Mouse (Mus musculus): Measurements from ENCODE around the gene Mast2.

Gene Mast2

DNA sequence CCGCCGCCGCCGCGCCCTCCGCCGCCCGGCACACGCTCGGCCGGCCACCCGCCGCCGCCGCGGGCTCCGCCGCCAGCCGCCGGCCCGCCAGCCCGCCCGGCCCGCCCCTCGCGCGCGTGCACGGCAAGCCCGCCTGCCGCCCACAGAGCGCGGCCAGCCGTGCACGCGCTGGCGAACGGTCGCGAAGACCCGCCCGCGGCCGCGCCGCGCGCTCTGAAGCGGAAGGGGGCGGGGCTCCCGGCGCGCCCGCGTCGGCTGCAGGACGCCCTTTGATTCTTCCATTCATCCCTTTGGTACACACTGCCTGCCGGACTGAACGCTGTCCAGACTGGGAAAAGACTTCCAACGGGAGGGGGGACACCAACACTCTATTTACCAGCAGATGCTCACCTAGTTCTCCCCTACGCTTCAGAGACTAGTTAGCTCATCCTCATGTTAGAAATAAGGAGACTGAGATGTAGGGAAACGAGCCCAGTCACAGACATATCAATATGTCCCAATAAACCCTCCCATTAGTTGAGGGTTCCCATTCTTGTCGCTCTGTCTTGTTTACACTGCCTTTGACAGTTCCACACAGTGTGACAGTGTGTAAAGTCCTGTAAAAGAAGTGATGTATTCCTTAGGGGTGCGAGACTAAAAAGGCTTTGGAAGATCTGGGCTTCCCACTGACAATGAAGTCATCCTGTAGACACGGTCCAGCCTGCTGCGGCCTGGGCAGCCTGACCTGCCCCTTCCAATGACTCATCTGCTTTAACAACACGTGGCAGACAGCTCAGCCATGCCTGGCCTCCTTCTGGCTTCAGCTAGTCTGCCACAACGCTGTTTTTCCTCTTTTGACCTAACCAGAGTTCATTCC, at the start of gene Mast2:
TSS of gene Mast2 (minus strand) at position 58 of the 856 bp plus-strand sequence.
- peak; percentile 76 for DNase-seq (ENCODE audit: low spot score)

DNA sequence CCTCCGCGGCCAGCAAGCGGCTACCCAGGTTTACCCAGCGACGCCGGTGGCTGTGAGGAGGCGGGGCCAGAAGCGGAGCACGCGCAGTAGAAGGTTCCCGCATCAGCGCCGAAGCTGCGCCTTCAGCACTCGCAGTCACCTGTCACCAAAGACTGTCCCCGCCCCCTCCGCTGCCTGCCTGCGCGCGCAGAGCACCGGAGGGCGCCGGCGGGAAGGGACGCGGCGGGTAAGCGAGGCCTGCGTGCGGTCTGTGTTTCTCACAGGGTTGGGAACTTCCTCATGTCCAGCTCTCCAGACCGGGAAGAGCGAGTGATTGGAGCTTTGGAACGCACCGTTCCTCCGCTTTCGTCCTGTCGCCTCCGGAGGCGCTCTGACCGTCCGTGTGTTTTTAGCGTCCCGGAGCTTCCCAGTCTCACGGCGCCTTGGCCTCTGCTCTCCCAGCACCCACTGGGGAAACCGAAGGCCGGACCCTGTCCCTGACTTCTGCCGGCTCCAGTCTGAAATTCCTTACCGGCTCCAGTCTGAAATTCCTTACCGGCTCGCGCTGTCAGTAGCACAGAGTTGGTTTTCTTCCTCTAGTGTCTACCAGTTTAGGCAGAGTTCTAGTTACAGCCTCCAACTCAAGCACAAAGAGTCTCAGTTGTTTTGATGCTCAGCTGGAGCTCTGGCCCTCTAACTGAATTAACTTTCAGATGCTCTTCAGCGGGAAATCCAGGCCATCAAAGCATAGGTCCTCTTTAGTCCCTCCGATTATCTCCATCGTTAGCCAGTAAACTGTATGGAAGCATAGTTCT, 43.6 kb upstream of the Mast2 start, which contains the start of gene Ipp:
TSS of gene Ipp (plus strand) at position 125 of the 794 bp plus-strand sequence.
- peak; percentile 95 for DNase-seq (ENCODE audit: low spot score)

DNA sequence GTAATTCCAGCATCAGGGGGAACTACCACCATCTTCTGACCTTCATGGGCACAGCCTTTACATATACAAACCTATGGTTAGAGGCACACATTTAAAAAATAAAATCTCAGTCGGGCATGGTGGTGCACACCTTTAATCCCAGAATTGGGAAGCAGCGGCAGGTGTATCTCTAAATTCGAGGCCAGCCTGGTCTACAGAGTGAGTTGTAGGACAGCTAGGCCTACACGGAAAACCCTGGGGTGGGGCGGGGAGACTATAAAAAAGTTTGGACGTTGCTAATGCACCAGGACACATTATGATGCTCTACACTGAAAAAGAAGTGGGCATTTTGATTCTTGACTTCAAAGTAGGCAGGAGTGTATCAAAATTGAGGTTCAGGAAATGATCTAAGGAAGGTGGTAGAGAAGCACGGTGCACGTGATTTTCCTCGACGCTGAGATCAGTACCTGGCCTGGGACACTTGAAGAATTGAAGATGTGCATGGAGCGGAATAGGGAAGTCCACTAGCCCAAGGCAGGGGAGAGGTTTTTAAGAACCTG, 43.0 kb upstream of the Mast2 start:
- no peak for DNase-seq (ENCODE audit: low spot score)

DNA sequence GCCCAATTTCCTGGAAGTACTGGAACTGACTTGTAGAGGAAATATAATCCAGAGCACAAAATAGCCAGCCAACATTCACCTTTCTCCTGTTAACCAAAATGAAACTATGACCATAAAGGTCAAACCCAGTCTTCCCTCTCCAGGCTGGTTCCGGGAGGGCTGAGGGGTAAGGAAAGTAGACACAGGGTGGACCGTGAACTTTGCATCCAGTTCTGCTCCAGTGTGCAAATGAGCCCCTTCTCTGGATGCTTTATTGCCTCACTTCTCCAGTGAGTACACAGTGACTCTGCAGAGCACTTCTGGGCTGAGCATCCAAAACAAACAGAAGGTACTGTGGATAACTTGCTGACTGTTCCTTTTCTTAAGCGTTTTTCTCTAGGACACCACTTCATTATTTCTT, 36.0 kb upstream of the Mast2 start:
- DNase-seq (ENCODE audit: low spot score): no peak

DNA sequence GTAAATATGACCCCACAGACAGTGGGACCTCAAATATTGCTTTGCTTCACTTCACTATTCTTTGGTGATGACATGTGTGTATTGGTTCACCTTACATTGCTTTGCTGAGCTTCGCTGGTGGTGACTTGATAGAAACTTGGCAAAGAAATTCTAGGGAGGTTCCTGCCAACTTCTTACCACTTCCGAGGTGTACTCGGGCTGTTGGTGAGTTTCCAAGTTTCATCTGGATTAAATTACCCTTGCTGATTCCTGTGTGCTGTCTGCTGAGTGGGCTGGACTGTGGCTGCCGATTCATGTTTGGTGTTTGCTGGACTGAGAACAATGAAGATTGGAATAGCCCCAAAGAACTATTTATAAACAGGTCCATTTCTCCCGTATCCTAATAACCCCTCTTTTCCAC, 29.7 kb upstream of the Mast2 start:
- no peak for DNase-seq (ENCODE audit: low spot score)

DNA sequence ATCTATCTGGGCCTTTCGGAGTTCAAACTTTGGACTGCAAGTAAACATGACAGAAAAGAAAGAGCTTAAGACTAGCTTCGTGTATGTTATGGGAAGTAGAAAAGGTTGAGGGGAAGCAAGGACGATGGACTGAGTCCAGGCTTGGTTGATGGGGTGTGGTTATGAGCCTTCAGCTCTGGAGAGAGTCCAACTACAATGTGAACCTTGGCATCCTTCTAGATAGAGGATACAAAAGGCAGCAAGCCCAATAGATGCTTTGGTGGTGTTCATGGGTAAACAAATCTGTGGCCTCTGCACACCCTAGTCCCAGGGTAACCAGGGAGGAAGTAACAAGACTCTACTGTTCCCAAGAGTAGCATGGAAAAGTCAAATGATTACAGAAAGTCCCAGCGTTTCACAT, 28.5 kb upstream of the Mast2 start:
- DNase-seq (ENCODE audit: low spot score): no peak

DNA sequence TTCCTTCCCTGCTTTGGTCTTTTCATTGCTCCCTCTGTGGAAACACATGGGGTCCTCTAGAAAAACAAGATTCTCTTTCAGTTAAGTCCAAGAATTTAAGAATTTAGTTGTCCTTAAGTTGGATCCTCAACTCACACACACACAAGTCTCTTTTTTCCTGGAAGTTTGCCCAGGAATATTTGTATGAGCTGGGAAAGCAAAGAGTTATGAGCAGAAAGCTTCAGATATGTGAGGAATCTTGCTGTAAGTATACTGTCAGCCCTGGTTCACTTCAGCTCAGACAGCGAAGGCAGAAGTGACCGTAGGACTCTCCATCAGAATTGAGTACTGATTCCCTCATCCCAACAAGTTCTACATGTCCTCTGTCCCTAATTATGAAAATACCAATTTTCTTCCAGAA, 27.9 kb upstream of the Mast2 start:
- DNase-seq (ENCODE audit: low spot score): no peak

DNA sequence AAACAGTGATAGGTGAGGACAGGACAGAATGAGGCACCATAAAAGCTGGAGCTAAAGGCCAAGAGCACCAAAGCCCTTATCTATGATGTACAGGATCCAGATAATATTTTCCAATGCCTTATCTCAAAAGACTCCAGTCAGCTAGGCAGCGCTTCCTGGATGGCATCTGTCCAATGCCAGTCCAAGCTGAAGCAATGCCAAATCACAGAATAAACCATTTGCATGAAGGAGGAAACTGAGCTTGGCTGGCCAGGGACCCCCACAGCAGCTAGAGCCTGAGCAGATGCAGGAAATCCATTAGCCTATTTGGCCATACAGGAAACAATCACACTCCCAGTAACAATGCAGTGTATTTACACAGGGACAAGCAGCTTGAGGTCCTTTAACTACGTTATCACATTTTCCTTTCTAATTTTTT, 27.1 kb upstream of the Mast2 start:
- peak; percentile 88 for DNase-seq (ENCODE audit: low spot score)

DNA sequence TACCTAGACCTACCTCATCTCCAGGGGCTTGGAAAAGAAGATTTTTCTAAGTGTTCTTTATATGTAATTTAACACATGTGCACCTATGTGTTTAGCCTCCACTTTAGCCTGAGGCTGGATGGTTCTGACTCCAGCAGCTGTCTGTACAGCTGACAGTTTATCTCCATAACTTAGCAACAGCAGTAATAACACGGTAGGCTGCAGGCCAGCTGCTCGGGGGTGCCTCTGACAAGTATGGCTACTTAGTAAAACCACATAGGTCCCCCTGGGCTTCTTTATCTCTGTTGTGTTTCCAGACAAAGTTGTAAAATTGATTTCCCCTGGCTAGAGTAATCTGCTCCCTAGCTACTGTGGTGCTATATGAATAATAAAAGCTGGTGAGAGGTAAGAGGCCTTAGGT, 19.5 kb upstream of the Mast2 start:
- DNase-seq (ENCODE audit: low spot score): no peak

DNA sequence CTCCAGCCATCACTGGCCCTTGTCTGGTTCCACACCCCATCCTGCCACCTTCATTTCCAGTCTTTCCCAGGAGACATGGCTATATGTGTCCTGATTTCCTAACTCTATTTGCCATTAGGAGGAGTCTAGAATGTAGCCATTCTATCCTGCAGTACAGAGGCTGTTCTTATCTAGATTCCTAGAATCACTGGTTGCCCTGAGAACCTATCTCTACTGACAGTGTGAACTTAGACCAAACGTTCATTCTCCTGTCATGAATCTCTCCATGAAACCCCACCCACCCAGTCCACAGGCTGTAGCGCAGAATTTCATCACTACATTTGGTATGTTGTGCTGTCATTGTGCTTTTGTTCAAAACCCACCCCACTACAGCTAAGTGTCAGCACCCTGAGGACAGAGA, 17.3 kb upstream of the Mast2 start:
- DNase-seq (ENCODE audit: low spot score): no peak

DNA sequence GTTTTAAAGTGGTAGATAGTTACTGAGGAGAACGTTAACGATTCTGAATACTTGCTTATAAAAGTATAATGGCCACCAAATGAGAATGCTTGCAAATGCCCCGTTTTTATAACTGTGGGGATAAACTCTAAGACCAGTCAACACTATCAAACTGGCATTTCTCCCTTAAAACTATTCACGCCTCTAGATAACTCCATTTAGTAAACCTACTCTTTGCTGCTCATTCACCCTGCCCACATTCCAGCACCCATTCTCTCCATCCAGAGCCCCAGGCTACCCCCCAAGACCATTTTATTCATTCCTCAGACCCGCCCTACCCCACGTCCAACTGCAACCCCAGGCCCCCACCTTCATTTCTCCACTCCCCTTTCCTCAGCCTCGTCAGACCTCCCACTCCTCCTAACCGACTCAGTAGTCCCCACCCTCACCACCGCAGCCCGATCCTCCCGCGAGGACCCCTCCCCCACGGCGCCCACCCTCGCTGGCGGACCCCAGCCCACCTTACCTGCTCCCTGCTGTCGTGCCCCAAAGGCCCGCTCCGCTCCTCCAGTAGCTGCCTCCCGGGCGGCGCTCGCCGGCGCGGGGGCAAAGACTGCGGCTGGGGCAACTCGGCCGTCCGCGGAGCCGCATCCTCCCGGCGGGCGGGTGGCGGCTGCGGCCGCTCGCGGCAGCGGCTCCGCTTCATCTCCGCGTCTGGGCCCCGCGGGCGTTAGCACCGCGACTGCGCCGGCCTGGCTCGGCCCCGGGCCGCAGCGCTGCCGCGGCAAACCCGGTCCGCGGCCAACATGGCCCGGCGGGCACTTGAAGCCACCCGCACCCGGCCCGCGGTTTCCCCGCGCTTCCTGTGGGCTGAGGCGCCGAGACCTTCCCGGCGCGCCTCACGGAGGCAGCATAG, 505 bp downstream of the Mast2 start:
- no peak for DNase-seq (ENCODE audit: low spot score)

DNA sequence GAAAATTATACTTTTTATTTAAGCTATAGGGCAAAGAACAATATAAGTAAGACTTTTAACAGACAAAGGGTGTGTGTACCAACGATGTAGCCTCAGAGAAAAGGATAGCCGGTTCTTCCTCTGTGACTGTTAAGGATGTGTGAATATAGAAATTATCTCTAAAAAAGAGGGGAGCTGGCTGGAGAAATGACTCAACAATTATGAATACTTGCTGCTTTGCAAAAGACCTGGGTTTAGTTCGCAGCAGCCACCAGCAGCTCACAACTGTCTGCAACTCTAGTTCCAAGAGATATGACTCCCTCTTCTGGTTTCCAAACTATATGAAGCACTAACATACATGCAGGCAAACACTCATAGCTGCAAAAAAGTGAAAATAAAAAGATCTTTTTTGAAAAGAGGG, 2.0 kb downstream of the Mast2 start:
- no peak for DNase-seq (ENCODE audit: low spot score)

DNA sequence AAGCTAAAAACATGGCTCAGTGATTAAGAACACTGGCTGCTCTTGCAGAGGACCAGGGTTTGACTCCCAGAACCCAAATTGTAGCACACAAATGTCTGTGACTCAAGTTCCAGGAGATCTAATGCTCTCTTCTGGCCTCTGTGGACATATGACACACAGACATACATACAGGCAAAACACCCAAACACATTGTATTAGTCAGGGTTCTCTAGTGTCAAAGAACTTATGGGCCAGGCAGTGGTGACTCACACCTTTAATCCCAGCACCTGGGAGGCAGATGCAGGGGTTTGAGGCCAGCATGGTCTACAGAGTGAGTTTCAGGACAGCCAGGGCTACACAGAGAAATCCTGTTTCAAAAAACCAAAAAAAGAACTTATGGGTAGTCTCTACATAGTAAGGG, 12.4 kb downstream of the Mast2 start:
- no peak for DNase-seq (ENCODE audit: low spot score)

DNA sequence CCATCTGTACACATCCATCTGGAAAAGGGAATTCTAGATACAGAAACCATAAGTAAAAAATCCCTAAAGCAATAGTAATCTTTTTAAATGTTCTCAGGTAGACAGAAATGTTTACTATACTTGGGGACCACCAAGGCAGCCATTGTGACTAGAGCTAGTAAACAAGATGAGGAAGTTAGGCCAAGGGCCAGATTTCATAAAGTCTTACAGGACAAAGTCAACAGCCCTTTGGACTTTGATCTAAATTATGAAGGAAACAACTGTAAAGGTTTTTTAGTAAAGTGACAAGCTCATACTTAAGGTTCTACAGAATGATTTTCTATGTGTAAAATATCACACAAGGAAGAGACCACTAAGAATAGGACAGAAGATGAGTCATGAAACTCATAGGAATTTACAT, 14.0 kb downstream of the Mast2 start:
- DNase-seq (ENCODE audit: low spot score): no peak

DNA sequence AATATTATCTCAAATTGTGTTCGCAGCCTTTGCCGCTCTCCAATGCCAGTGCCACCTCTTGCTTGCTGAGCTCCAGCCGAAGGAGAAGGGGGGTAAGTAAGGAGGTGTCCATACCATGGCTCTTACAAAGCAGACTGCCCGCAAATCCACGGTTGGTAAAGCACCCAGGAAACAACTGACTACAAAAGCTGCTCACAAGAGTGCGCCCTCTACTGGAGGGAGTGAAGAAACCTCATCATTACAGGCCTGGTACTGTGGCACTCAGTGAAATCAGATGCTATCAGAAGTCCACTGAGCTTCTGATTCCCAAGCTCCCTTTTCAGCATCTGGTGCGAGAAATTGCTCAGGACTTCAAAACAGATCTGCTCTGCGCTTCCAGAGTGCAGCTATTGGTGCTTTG, 15.3 kb downstream of the Mast2 start:
- DNase-seq (ENCODE audit: low spot score): peak; percentile 69

DNA sequence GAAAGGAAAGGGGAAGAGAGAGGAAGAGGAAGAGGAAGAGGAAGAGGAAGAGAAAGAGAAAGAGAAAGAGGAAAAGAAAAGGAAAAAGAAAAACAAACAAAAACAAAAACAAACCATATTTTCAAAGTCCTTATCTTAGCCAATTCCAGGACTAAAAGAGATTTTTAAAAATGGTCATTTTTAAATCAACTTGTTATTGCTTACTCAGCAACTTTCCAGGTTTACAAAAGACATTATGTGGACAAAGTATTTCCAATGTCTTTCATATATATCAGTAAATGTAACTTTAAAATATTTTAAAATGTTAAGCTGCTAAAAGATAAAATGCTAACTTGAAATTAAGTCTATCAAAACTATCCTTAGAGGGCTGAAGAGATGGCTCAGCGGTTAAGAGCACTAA, 24.6 kb downstream of the Mast2 start:
- DNase-seq (ENCODE audit: low spot score): no peak

DNA sequence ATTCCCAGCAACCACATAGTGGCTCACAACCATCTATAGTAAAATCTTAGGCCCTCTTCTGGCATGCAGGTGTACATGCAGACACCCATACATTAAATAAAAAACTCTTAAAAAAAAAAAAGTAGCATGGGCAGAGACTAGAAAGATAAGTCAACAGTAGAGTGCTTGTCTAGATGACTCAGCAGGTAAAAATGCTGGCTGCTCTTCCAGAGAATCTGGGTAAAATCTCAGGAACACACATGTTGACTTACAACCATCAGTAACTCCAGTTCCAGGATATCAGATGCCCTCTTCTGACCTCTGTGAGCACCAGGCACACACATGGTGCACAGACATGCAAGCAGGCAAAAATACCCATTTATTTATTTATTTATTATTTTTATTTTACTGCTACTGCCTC, 25.4 kb downstream of the Mast2 start:
- DNase-seq (ENCODE audit: low spot score): no peak

DNA sequence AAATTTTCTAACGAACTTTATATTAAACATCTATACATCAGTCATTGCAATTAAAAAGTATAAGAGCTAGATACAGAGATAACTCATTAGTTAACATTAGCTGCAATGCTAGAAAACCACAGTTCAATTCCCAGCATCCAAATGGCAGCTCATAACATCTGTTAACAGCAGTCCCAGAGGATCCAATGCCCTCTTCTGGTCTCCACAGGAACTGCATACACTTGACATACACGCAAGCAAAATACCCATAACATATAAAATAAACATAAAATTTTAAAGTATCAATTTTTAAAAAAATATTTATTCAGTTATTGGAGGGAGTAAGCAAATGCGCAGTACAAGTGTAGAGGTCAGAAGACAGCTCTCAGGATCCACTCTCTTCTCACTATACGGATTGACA, 28.4 kb downstream of the Mast2 start:
- no peak for DNase-seq (ENCODE audit: low spot score)

DNA sequence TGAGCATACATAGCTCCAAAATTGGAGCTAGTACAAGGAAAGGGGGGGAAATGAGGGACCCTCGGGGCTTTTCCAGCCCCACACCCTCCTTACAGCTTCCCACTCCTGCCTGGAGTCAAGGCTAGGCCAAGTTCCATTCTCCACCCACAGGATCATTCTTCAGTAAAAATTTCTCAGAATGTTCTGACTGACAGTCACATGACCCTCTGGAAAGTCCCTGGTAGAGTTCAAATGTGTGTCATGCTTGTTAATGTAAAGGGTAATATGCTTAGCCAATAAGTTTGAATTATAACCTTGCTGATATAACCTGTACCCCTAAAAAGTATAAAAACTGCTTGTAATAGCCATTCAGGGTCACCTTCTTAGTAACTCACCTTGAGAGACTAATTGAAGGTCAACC, 41.8 kb downstream of the Mast2 start:
- DNase-seq (ENCODE audit: low spot score): no peak

DNA sequence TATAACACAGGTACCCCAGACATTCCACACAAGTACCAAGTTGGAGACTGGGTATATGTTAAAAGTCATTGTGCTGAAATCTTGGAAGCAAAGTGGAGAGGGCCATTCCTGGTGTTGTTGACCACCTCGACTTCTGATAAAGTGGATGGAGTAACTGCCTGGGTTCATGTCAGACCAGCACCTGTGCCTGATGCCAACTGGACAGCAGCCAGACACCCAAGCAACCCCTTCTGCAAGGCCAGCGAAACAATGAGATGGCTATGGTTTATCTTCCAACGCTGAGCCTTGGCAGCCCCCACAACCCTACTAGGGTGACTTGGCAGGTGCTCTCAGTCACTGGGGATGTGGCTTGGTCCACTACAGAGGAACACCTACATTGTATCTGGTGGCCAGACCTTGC, 42.8 kb downstream of the Mast2 start:
- no peak for DNase-seq (ENCODE audit: low spot score)

DNA sequence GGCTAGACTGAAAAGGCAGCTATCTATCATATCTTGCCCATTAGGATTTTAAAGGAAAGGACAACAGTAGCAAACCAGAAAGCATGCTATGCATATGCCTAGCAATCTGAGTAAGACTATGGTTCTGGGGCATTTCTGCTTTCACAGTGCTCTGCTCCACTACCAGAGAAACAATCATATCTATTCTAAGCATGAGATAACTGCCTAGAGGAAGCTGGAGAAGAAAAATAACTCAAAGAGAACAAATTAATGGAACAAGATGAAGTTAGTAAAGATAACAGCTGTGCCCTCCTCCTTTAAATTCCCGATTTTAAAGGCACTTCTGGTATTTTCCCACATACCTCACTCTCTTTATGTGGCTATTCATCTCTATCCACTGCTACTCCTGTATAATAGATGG, 51.0 kb downstream of the Mast2 start:
- no peak for DNase-seq (ENCODE audit: low spot score)

DNA sequence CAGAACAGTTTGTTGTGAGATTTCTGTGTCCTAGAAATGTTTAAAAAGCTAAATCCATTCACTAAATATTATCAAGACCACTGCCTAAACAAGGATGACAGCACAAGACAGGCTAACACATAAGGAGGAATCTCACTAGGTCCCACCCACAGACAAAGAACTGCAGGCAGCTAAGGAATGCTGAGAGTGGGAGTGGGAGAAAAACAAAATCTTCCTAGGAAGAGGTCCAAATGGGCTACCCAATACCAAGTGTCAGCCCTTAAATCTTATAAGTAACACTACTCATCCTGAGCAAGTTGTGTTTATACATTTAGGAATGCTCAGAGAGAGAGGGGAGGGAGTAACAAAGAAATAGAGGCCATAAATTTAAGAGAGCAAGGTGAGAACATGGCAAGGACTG, 52.6 kb downstream of the Mast2 start:
- no peak for DNase-seq (ENCODE audit: low spot score)

Measured in lung, postnatal 25 days (tissue).